Mouse (Mus musculus): ENCODE measurements at regions not wholly inside any gene's neighbourhood (a gene's known extent, or its start where the extent isn't known, plus 50 kb on each side); places are given as distances from the start of the nearest gene placed in this dataset.
A peak's percentile ranks its signal among the peaks of the same experiment; 100 is the strongest.

- TF ChIP-seq EP300 (IDR thresholded peaks at IDR 0.05; ENCODE audit: low read depth in 1 of 2, low read length in 2 of 2) (peak; percentile 58 to 65; a peak in 3 of 4 replicates), MAZ (IDR thresholded peaks at IDR 0.05; ENCODE audit: low read depth, low read length) (no peak), POLR2AphosphoS5 (IDR thresholded peaks at IDR 0.05; ENCODE audit: borderline replicate concordance, low read depth, low read length) (no peak)
Measured at GRCm38 (mm10) chr6:94924338-94925039, 192.6 kb upstream of the Kbtbd8 start.
